Mouse (Mus musculus) limb, embryonic 10.5 days (tissue): Measurements from ENCODE around the gene Ceacam20. TPM values are rescaled to one million over a fixed set of nuclear protein-coding genes. Genes with fewer than 3 reads are reported as not detected.
"Not testable (repeated sequence)": the region's sequence is repeated elsewhere in the genome, so short reads cannot be mapped to it uniquely, and the experiment has no call there.

Experiments used
- DNase-seq: peaks from one replicate; pipeline ENCODE4 v3.0.0-alpha.2; 2017; ENCODE audit warnings: low spot score
- H3K27ac ChIP-seq: fragments of 300-500 bp; sonication (generic); 2 replicates; pipeline ENCODE4 v1.5.1; 2016; ENCODE audit warnings: mild to moderate bottlenecking
- H3K27me3 ChIP-seq: fragments of 300-500 bp; sonication (generic); 2 replicates; pipeline ENCODE4 v1.6.1; 2016; ENCODE audit warnings: low read depth, mild to moderate bottlenecking; ENCODE audit not compliant: poor library complexity, severe bottlenecking
- H3K36me3 ChIP-seq: fragments of 300-500 bp; sonication (generic); 2 replicates; pipeline ENCODE4 v1.6.1; 2016; ENCODE audit warnings: mild to moderate bottlenecking, moderate library complexity
- H3K4me1 ChIP-seq: fragments of 300-500 bp; sonication (generic); 2 replicates; pipeline ENCODE4 v1.6.1; 2016
- H3K4me3 ChIP-seq: fragments of 300-500 bp; sonication (generic); 2 replicates; pipeline ENCODE4 v1.5.1; 2016; ENCODE audit warnings: mild to moderate bottlenecking, moderate library complexity
- H3K9me3 ChIP-seq: fragments of 300-500 bp; sonication (generic); replicated peaks from 2 replicates; pipeline ENCODE4 v1.6.1; 2016; ENCODE audit warnings: mild to moderate bottlenecking
- WGBS: fragments of 180-500 bp; shearing (Covaris S2); methylation state at CpG from one replicate; pipeline ENCODE4 v1.1.7; 2016; 5-methylcytosine and 5-hydroxymethylcytosine counted together
- polyA plus RNA-seq: library from polyadenylated mRNA; unstranded; fragments of >200 nt; fragmentation: Nextera tagmentation; extraction: Ambion mirVana; gene quantifications from 2 replicates; pipeline ENCODE4 v1.2.1, GENCODE M21; 2016

Ceacam20 gene
- polyA plus RNA-seq, 1 experiment from 2014 or later, result not detected

DNA sequence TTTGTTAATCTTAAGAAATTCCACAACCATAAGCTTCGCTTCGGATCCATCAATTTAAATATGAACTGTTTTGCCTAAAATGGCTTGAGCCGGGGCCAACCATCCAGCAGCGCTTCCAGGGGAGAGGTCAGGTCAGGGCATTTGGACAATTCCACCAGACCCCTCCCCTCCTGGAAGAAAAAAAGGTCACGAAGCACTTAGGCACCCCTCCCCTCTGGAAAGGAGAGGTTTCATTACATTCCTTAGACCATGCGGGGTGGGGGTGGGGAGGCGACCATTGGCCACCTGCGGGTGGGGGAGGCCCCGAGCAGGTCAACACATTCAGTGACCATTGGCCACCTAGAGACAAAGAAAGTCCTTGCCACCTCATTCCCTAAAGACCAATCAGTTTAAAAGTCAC lies 12.2 kb upstream of the Ceacam20 start:
- Histone ChIP-seq H3K27ac (no peak overlapping the region), H3K36me3 (no peaks in the 10 kb centered on the region), H3K9me3 (no peaks in the 10 kb centered on the region), H3K4me3 (no peak overlapping the region), H3K27me3 (no peaks in the 10 kb centered on the region), H3K4me1 (peaks cover 23% of the 10 kb centered on the region)
- 49% methylated on average over 9 of the region's 9 CpGs for WGBS
- no peak for DNase-seq

DNA sequence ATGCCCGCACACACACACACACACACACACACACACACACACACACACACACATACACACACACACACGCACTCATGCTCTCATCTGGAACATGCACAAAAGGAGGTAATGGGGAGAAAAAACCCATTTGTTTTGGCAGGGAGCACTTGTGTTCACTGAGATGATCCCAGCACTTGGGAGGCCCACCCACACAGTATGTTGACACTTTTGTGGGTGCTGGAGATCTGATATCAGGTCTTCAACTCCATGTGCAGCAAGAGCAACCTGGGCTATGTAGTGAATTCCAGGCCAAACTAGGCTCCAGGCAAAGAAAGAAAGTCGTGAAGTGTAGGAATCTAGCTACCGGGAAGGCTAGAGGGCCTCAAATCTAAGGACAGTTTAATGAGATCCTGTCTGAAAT lies 9.4 kb upstream of the Ceacam20 start:
- WGBS, result 77% methylated on average over 4 of the region's 4 CpGs
- H3K4me1 ChIP-seq, result peaks cover 15% of the 10 kb centered on the region
- no peak for DNase-seq
- no peak overlapping the region for H3K4me3 ChIP-seq
- H3K36me3 ChIP-seq, result no peaks in the 10 kb centered on the region
- no peak overlapping the region for H3K27ac ChIP-seq
- H3K27me3 ChIP-seq, result no peaks in the 10 kb centered on the region
- no peaks in the 10 kb centered on the region for H3K9me3 ChIP-seq

DNA sequence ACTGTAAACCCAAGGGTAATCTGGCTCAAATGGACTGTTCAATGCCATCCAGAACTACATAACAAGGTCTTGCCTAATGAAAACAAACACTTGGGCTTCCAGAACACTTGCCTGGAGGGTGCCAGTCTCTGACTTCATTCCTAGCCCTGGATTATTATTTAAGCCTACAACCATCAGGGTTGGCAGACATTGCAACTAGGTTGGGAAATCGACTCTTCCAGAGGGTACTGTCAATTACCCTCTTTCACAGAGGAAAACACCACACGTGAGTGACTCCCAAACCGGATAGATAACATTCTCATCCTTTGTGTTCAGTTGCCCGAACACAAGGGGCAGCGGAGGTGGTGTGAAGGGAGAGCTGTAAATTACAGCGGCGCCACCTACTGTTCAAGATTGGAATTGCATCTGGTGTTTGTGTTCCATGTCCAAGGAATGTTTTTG lies 8.9 kb upstream of the Ceacam20 start:
- Histone ChIP-seq H3K27me3 (no peaks in the 10 kb centered on the region), H3K36me3 (no peaks in the 10 kb centered on the region), H3K4me3 (no peak overlapping the region), H3K9me3 (no peaks in the 10 kb centered on the region), H3K27ac (no peak overlapping the region), H3K4me1 (peaks cover 15% of the 10 kb centered on the region)
- peak; percentile 91 for DNase-seq
- WGBS, result 4% methylated on average over 7 of the region's 7 CpGs

DNA sequence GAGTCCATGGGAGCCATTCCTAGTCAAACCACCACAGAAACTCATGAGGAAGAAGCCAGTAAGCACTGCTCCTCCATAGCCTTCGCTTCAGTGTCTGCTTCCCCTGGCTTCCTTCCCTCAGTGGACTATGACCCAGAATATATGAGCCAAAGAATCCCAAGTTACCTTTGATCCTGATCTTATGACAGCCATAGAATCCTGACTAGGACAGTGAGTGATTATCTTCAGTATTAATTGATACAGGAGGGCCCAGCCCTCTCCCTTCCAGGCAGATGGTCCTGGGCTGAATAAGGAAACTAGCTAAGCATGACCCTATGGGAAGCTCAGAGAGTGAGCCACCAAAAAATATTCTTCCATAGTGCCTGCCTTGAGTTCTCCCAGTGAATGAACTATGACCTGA lies 2.8 kb upstream of the Ceacam20 start:
- H3K4me1 ChIP-seq, result no peaks in the 10 kb centered on the region
- no peaks in the 10 kb centered on the region for H3K9me3 ChIP-seq
- H3K36me3 ChIP-seq, result no peaks in the 10 kb centered on the region
- no peak overlapping the region for H3K4me3 ChIP-seq
- WGBS, result 86% methylated on average over 1 of the region's 1 CpGs
- H3K27ac ChIP-seq, result no peak overlapping the region
- H3K27me3 ChIP-seq, result no peaks in the 10 kb centered on the region
- DNase-seq, result no peak

DNA sequence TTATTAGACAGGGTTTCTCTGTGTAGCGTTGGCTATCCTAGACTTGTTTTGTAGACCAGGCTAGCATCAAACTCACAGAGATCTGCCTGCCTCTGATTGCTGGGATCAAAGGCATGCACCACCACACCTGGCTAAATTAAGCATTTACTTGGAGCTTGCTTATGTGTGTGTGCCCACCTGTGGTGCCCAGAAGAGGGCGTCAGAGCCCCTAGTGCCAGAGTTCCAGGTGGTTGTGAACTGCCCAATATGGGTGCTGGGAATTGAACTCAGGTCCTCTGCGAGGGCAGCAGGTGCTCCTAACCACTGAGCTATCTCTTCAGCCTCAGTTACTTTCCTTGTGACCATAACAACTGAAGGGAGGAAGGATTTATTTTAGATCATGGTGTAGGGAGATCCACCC lies 3.9 kb downstream of the Ceacam20 start:
- no peaks in the 10 kb centered on the region for H3K36me3 ChIP-seq
- H3K4me1 ChIP-seq, result no peaks in the 10 kb centered on the region
- no peak overlapping the region for H3K4me3 ChIP-seq
- H3K27me3 ChIP-seq, result no peaks in the 10 kb centered on the region
- peaks cover 10% of the 10 kb centered on the region; the same call in 1 of the 2 replicates for H3K9me3 ChIP-seq
- H3K27ac ChIP-seq, result no peak overlapping the region
- no peak for DNase-seq
- WGBS, result 85% methylated on average over 3 of the region's 3 CpGs

DNA sequence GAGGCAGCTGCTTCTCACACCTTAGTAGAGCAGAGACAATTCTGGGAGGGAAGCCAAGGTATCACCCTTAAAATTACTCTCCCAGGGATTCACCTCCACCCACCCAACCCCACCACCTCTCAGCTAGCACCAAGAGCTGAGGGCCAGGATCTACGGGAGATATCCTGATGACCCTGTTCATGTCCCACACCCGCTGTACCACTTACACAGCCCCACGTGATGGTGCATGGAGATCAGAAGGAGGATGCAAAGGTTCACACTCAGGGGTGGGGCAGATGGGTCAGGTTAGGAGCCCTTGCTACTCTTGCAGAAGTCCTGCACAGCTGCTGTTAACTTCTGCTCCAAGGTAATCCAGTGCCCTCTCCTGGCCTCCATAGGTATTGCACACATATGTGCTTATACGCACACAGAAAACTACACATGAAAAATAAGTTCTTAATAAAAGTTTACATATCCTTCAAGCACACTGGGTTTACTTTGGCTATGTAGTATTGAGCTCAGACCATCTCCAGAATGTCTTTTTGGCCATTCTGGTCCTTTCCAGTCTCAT lies 4.4 kb downstream of the Ceacam20 start:
- WGBS, result 94% methylated on average over 4 of the region's 4 CpGs

DNA sequence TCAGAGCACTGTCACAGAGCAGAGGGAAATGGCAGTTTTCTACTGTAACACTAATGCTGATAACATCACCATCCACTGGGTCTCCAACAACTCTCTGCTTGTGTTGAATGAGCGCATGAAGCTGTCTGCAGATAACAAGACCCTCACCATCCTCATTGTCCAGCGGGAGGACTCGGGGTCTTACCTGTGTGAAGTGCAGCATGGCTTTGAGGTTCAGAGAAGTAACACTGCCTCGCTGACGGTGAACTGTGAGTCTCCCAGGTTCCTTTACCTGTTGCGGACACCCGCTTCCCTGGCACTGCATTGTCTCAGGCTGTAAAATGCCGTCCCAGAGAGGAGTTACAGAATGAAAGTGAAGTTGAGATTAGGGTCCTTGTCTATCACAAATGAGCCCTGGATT lies 5.0 kb downstream of the Ceacam20 start:
- WGBS, result 95% methylated on average over 8 of the region's 8 CpGs

More for the DNA sequence above, 4.4 kb downstream of the Ceacam20 start:
- H3K27me3 ChIP-seq, result no peaks in the 10 kb centered on the region
- no peaks in the 10 kb centered on the region for H3K36me3 ChIP-seq
- peaks cover 10% of the 10 kb centered on the region; the same call in 1 of the 2 replicates for H3K9me3 ChIP-seq
- H3K4me1 ChIP-seq, result no peaks in the 10 kb centered on the region
- H3K27ac ChIP-seq, result no peak overlapping the region
- no peak overlapping the region for H3K4me3 ChIP-seq
- peak; percentile 18 for DNase-seq

DNA sequence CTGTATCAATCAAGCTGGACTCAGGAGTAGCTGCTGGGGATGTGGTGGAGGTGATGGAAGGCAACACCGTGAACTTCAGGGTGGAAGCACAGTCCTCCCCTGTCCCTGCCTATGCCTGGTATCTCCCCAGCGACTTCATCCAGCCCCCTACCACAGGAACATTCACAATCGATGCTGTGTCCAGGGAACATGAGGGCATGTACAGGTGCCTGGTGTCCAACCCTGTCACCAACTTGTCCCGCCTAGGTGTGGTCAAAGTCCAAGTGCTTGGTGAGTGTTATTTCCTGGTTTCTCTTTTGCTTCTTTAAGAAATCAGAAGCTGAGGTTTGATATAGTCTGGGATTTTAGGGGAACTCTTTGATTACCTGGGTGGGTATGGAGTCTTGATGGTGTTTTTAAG lies 6.3 kb downstream of the Ceacam20 start:
- DNase-seq, result peak; percentile 11
- H3K27me3 ChIP-seq, result no peaks in the 10 kb centered on the region
- peaks cover 10% of the 10 kb centered on the region; the same call in 1 of the 2 replicates for H3K9me3 ChIP-seq
- 92% methylated on average over 4 of the region's 4 CpGs for WGBS
- H3K27ac ChIP-seq, result no peak overlapping the region
- no peaks in the 10 kb centered on the region for H3K4me1 ChIP-seq
- no peaks in the 10 kb centered on the region for H3K36me3 ChIP-seq
- no peak overlapping the region for H3K4me3 ChIP-seq

More for the DNA sequence above, 5.0 kb downstream of the Ceacam20 start:
- DNase-seq, result no peak
- Histone ChIP-seq H3K27me3 (no peaks in the 10 kb centered on the region), H3K4me1 (no peaks in the 10 kb centered on the region), H3K27ac (no peak overlapping the region), H3K4me3 (no peak overlapping the region), H3K9me3 (peaks cover 10% of the 10 kb centered on the region; the same call in 1 of the 2 replicates), H3K36me3 (no peaks in the 10 kb centered on the region)

DNA sequence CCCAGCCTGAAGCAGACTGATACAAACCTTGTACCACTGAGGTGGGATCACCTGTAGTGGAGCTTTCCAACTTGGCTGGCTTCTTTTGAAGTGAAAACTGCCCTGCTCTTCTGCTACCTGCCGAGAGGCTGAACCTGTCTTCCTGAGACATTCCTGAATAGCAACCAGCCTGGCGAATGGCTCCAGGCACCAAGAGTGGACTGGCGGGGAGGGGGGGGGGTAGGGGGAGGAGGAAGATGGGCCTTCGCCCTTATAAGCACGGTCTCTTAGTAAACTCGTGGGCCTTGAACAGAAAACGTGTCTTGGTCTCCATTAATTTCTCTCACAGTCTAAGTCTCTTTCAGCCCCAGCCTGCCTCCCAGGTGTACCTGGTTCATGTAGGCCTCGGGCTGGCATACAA lies 26.0 kb downstream of the Ceacam20 start, which contains the start of gene Nlrp9b:
Gene Nlrp9b, plus strand, starts transcription at position 301 of the 400 bp plus-strand sequence.
- H3K9me3 ChIP-seq, DNase-seq, H3K27me3 ChIP-seq, H3K4me3 ChIP-seq, H3K4me1 ChIP-seq, H3K27ac ChIP-seq, H3K36me3 ChIP-seq: not testable (repeated sequence)
- 67% methylated on average over 8 of the region's 8 CpGs for WGBS

DNA sequence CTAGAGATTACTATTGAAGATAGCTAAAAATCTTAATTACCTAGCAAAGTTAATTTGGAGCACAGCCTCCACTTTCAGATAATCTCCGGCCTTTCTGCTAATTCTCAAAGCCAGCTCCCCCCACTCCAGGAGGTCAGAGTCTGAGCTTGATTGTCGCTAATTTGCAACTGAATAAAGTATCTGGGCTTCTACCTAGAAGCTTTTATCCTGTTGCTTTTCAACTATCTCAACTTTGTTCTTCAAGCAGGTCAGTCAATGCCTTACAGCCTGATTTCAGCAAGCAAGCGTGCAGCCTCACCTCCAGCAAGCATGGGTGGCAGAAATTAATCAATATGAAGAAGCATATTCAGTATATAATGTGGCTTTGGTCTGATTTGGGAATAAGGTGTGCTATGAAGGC lies 31.5 kb downstream of the Ceacam20 start:
- not testable (repeated sequence) for H3K9me3 ChIP-seq, H3K36me3 ChIP-seq, DNase-seq, H3K4me1 ChIP-seq, H3K27ac ChIP-seq, H3K4me3 ChIP-seq, H3K27me3 ChIP-seq
- 65% methylated on average over 3 of the region's 3 CpGs for WGBS

DNA sequence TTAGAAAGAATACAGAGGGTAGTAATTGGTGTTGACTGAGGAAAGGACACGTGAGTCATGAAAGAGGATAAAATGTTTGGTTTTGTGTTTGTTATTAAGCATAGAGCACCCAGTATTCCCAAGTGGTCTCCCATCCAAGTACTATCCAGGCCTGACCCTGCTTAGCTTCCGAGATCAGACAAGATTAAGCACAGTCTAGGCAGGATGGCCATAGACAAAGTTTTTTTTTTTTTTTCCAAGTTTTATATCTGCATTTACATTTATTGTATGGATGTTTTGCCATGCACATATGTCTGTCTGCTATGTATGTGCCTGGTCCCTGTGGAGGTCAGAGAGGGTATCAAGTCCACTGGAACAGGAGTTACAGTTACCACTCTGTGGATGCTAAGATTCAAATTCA lies 44.8 kb downstream of the Ceacam20 start:
- Histone ChIP-seq H3K9me3 (no peaks in the 10 kb centered on the region), H3K36me3 (no peaks in the 10 kb centered on the region), H3K4me1 (no peaks in the 10 kb centered on the region), H3K27me3 (no peaks in the 10 kb centered on the region), H3K27ac (no peak overlapping the region), H3K4me3 (no peak overlapping the region)
- WGBS, result 79% methylated on average over 2 of the region's 2 CpGs
- DNase-seq, result no peak
